Mouse (Mus musculus) embryonic facial prominence, embryonic 12.5 days (tissue): ENCODE results near the gene Dcbld1. TPM values are rescaled to one million over a fixed set of nuclear protein-coding genes. Genes with fewer than 3 reads are reported as not detected.
"Not testable (repeated sequence)": the region's sequence is repeated elsewhere in the genome, so short reads cannot be mapped to it uniquely, and the experiment has no call there.

Experiments used
- ATAC-seq: fragments of 200-750 bp; cut with Nextera tagmentation; 2 replicates; pipeline ENCODE4 v1.8.0; 2017; ENCODE audit not compliant: insufficient number of reproducible peaks, insufficient read depth, low FRiP score, low TSS enrichment
- H3K27ac ChIP-seq: fragments of 300-500 bp; sonication (generic); 2 replicates; pipeline ENCODE4 v1.5.1; 2016; ENCODE audit warnings: mild to moderate bottlenecking
- H3K27me3 ChIP-seq: fragments of 300-500 bp; sonication (generic); 2 replicates; pipeline ENCODE4 v1.6.1; 2016; ENCODE audit warnings: mild to moderate bottlenecking, moderate library complexity
- H3K36me3 ChIP-seq: fragments of 300-500 bp; sonication (generic); 2 replicates; pipeline ENCODE4 v1.6.1; 2016; ENCODE audit warnings: mild to moderate bottlenecking
- H3K4me1 ChIP-seq: fragments of 300-500 bp; sonication (generic); 2 replicates; pipeline ENCODE4 v1.6.1; 2016
- H3K4me2 ChIP-seq: fragments of 300-500 bp; sonication (generic); replicated peaks from 2 replicates; pipeline ENCODE4 v1.6.1; 2016; ENCODE audit warnings: mild to moderate bottlenecking, moderate library complexity
- H3K4me3 ChIP-seq: fragments of 300-500 bp; sonication (generic); 2 replicates; pipeline ENCODE4 v1.5.1; 2016; ENCODE audit warnings: mild to moderate bottlenecking
- H3K9ac ChIP-seq: fragments of 300-500 bp; sonication (generic); 2 replicates; pipeline ENCODE4 v1.6.1; 2016; ENCODE audit warnings: mild to moderate bottlenecking, moderate library complexity
- H3K9me3 ChIP-seq: fragments of 300-500 bp; sonication (generic); 2 replicates; pipeline ENCODE4 v1.6.1; 2016; ENCODE audit warnings: mild to moderate bottlenecking, moderate library complexity
- WGBS: fragments of 180-500 bp; shearing (Covaris S2); methylation state at CpG from one replicate; pipeline ENCODE4 v1.1.7; 2016; 5-methylcytosine and 5-hydroxymethylcytosine counted together
- polyA plus RNA-seq: library from polyadenylated mRNA; unstranded; fragments of >200 nt; fragmentation: Nextera tagmentation; extraction: Ambion mirVana; gene quantifications from 2 replicates; pipeline ENCODE4 v1.2.1, GENCODE M21; 2016

The Dcbld1 gene
- polyA plus RNA-seq, 1 experiment from 2014 or later: 24.5 TPM

DNA sequence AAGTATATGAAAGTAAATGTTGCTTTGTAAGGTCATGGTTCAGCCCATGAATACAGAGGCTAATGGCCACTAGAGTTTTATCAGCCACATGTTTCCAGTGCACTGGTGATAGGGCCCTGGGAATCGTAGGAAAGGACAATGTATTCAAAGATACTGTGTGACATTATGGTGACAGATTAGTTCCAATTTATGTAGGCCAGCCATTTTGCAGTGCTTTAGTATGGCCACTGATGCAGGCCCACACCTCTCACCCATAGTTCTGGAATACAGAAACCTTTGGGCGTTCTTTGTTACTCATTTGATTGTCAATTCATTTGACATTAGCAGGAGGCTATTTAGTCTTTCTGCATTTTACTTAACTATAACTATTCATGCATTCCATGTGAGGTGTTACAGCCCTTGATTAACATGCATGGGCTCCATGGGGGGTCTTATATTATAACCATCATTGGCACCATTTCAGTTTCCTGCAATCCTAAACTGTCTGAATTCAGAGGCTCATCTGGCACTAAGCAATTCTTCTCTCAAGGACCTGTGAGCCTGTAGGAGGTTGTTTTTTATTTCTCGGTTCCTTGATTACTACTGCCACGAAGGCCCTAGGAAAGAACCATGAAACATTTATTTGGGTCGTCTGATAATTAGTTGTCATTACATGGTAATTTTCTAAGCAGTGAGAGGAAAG lies 54.6 kb downstream of the Dcbld1 start:
- H3K27me3 ChIP-seq: no peaks in the 10 kb centered on the region
- 0 out of 2 replicates have a peak, but pooled peaks cover 3% of the 10 kb centered on the region for H3K36me3 ChIP-seq
- no peak overlapping the region for H3K4me2 ChIP-seq
- ATAC-seq: no peak
- no peaks in the 10 kb centered on the region for H3K9me3 ChIP-seq
- no peak overlapping the region for H3K27ac ChIP-seq
- WGBS: 77% methylated on average over 5 of the region's 5 CpGs
- H3K4me1 ChIP-seq: no peaks in the 10 kb centered on the region
- H3K9ac ChIP-seq: no peak overlapping the region
- H3K4me3 ChIP-seq: no peak overlapping the region

GRCm38 (mm10) chr10:52289261-52289660 lies 55.8 kb downstream of the Dcbld1 start:
- Histone ChIP-seq H3K4me1 (no peaks in the 10 kb centered on the region), H3K9me3 (no peaks in the 10 kb centered on the region), H3K4me2 (no peak overlapping the region), H3K36me3 (0 out of 2 replicates have a peak, but pooled peaks cover 3% of the 10 kb centered on the region), H3K9ac (no peak overlapping the region), H3K27ac (no peak overlapping the region), H3K27me3 (no peaks in the 10 kb centered on the region), H3K4me3 (no peak overlapping the region)
- ATAC-seq: no peak
- 83% methylated on average over 3 of the region's 3 CpGs for WGBS

DNA sequence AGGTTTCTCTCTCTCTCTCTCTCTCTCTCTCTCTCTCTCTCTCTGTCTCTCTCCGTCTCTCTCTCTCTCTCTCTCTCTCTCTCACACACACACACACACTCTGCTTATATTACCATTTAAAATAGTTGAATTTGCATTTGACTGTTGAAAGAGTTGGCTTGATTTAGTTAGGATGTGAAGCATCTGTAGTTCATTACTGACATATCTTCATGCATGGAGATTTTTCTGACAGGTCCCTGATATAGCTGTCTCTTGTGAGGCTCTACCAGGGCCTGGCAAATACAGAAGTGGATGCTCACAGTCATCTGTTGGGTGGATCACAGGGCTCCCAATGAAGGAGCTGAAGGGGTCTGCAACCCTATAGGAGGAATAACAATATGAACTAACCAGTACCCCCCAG lies 59.0 kb downstream of the Dcbld1 start:
- H3K9ac ChIP-seq, H3K4me1 ChIP-seq, H3K27ac ChIP-seq, H3K4me2 ChIP-seq, H3K4me3 ChIP-seq, H3K27me3 ChIP-seq, ATAC-seq, H3K36me3 ChIP-seq, H3K9me3 ChIP-seq: not testable (repeated sequence)
- WGBS: 75% methylated on average over 1 of the region's 1 CpGs

- no peak overlapping the region for H3K27ac ChIP-seq
- H3K4me3 ChIP-seq: no peak overlapping the region
- no peaks in the 10 kb centered on the region for H3K36me3 ChIP-seq
- no peaks in the 10 kb centered on the region for H3K9me3 ChIP-seq
- H3K9ac ChIP-seq: no peak overlapping the region
- no peaks in the 10 kb centered on the region for H3K27me3 ChIP-seq
- no peak overlapping the region for H3K4me2 ChIP-seq
- H3K4me1 ChIP-seq: no peaks in the 10 kb centered on the region
- WGBS: 95% methylated on average over 4 of the region's 4 CpGs
- no peak for ATAC-seq
These were observed 60.6 kb downstream of the Dcbld1 start for GRCm38 (mm10) chr10:52293921-52294577.

DNA sequence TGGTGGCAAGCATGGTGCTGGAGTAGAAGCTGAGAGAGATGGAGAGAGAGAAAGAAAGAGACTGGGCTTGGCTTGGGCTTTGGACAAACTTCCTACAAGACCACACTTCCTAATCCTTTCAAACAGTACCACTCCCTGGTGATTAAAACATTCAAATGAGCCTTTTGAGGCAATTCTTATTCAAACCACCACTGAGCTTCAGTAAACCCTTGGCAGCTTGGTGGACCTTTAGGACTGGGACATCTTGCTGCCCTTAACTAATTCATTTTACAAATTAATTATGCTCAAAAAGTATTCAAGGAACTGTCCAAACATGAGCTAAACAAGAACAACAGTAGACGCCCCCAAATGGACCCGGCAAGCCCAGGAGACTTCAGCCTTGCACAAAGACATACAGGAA lies 62.5 kb downstream of the Dcbld1 start:
- no peak for ATAC-seq
- Histone ChIP-seq H3K36me3 (no peaks in the 10 kb centered on the region), H3K27me3 (no peaks in the 10 kb centered on the region), H3K4me2 (no peak overlapping the region), H3K4me1 (no peaks in the 10 kb centered on the region), H3K9ac (no peak overlapping the region), H3K27ac (no peak overlapping the region), H3K4me3 (no peak overlapping the region), H3K9me3 (no peaks in the 10 kb centered on the region)
- WGBS: 92% methylated on average over 2 of the region's 2 CpGs

GRCm38 (mm10) chr10:52298568-52298967 lies 65.1 kb downstream of the Dcbld1 start:
- H3K4me3 ChIP-seq, H3K4me1 ChIP-seq, H3K9ac ChIP-seq, H3K27me3 ChIP-seq, ATAC-seq, H3K27ac ChIP-seq, H3K9me3 ChIP-seq, H3K36me3 ChIP-seq, H3K4me2 ChIP-seq: not testable (repeated sequence)

- Histone ChIP-seq H3K36me3 (peaks cover 5% of the 10 kb centered on the region; the same call in 1 of the 2 replicates), H3K27ac (no peak overlapping the region), H3K4me2 (no peak overlapping the region), H3K27me3 (no peaks in the 10 kb centered on the region), H3K9ac (no peak overlapping the region), H3K4me1 (no peaks in the 10 kb centered on the region), H3K4me3 (no peak overlapping the region), H3K9me3 (no peaks in the 10 kb centered on the region)
- no peak for ATAC-seq
- 93% methylated on average over 4 of the region's 4 CpGs for WGBS
These were observed 68.3 kb downstream of the Dcbld1 start for GRCm38 (mm10) chr10:52301766-52302165.

DNA sequence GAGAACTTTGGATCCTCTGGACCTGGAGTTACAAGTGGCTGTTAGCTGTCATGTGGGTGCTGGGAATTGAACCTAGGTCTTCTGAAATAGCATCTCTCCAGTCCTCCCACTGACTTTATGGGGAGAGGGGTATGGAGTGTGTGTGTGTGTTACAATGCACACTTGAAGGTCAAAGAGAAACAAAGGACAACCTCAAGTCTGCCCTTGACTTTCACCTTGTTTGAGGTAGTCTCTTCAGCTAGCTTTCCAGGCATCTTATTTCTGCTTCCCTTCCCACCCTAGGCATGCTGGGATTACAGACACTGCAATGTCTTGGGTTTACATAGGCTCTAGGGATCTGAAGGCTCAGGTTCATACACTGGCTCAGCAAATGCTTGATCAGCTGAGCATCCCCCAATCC lies 68.9 kb downstream of the Dcbld1 start:
- Histone ChIP-seq H3K36me3 (peaks cover 5% of the 10 kb centered on the region; the same call in 1 of the 2 replicates), H3K27me3 (no peaks in the 10 kb centered on the region), H3K9me3 (no peaks in the 10 kb centered on the region), H3K4me2 (no peak overlapping the region), H3K27ac (no peak overlapping the region), H3K4me1 (no peaks in the 10 kb centered on the region), H3K4me3 (no peak overlapping the region), H3K9ac (no peak overlapping the region)
- ATAC-seq: no peak

- ATAC-seq: no peak
- no peak overlapping the region for H3K4me3 ChIP-seq
- no peaks in the 10 kb centered on the region for H3K4me1 ChIP-seq
- no peak overlapping the region for H3K4me2 ChIP-seq
- H3K36me3 ChIP-seq: peaks cover 5% of the 10 kb centered on the region; the same call in 1 of the 2 replicates
- H3K27me3 ChIP-seq: no peaks in the 10 kb centered on the region
- 73% methylated on average over 7 of the region's 7 CpGs for WGBS
- H3K27ac ChIP-seq: no peak overlapping the region
- no peaks in the 10 kb centered on the region for H3K9me3 ChIP-seq
- H3K9ac ChIP-seq: no peak overlapping the region
These were observed 71.2 kb downstream of the Dcbld1 start for GRCm38 (mm10) chr10:52304574-52304973.

DNA sequence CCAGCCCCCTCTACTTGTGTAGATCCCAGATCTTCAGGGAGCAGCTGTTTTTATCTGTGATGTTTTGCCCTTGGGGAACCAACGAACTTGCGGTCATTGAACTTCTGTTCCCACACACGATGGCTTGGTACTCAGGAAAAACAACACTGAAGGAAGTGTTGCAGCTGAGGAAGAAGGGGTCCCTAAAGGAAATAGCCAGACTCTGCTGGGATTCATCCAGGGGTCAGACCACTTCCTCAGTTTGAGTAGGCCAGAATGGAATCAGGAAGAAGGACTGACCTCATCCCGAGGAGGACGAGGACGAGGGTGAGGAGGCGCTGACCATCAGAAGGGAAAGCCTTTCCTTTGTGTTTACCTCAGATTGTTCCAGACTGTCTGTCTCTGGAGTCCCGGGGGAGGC lies 75.8 kb downstream of the Dcbld1 start:
- Histone ChIP-seq H3K4me2 (no peak overlapping the region), H3K9ac (no peak overlapping the region), H3K36me3 (peaks cover 11% of the 10 kb centered on the region; the same call in 1 of the 2 replicates), H3K9me3 (no peaks in the 10 kb centered on the region), H3K4me1 (no peaks in the 10 kb centered on the region), H3K27me3 (no peaks in the 10 kb centered on the region), H3K27ac (no peak overlapping the region), H3K4me3 (no peak overlapping the region)
- 53% methylated on average over 8 of the region's 8 CpGs for WGBS
- ATAC-seq: no peak

GRCm38 (mm10) chr10:52319506-52320286 lies 86.3 kb downstream of the Dcbld1 start:
- no peak overlapping the region for H3K4me2 ChIP-seq
- no peak for ATAC-seq
- 94% methylated on average over 28 of the region's 28 CpGs for WGBS
- H3K36me3 ChIP-seq: peaks cover 27% of the 10 kb centered on the region
- no peaks in the 10 kb centered on the region for H3K4me1 ChIP-seq
- H3K27ac ChIP-seq: no peak overlapping the region
- no peak overlapping the region for H3K4me3 ChIP-seq
- no peaks in the 10 kb centered on the region for H3K9me3 ChIP-seq
- H3K9ac ChIP-seq: no peak overlapping the region
- no peaks in the 10 kb centered on the region for H3K27me3 ChIP-seq

DNA sequence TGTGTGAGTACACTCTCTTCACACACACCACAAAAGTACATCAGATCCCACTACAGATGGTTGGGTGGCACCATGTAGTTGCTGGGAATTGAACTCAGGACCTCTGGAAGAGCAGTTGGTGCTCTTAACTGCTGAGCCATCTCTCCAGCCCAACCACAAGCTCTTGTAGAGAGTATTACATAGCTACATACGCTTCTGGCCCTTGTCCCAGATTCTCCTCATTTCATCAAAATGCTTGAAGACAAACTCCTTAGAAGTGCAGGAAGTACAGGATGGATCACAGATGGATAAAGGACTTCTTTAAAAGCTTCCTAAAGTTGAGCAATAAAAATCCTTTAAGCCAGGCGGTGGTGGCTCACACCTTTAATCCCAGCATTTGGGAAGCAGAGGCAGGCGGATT lies 88.5 kb downstream of the Dcbld1 start:
- Histone ChIP-seq H3K9me3 (no peaks in the 10 kb centered on the region), H3K27ac (no peak overlapping the region), H3K4me1 (no peaks in the 10 kb centered on the region), H3K9ac (no peak overlapping the region), H3K27me3 (no peaks in the 10 kb centered on the region), H3K36me3 (peaks cover 24% of the 10 kb centered on the region), H3K4me2 (no peak overlapping the region), H3K4me3 (no peak overlapping the region)
- 95% methylated on average over 3 of the region's 3 CpGs for WGBS
- ATAC-seq: no peak
